Mouse (Mus musculus): ENCODE results near the gene Phc2.
A peak's percentile ranks its signal among the peaks of the same experiment; 100 is the strongest.

The Phc2 gene

DNA sequence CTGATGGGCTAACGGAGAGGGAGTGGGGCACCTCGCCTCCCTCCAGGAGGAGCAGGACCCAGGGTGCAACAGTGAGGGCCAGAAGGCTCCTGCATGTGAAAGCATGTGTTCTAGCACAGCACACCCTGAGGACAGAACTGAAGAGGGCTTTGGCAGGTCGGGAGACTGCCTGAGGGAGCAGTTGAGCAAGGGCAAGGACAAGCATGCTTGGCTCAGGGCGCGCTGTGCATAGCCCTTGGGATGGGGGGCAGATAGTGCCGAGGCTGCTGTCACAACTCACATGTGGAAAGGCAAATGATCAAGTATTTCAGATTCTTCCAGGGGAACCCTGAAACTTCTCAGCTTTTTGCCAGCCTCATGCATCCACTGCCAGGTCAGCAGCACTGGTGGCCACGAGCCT, 93.8 kb downstream of the Phc2 start:
- DNase-seq: no peak

GRCm38 (mm10) chr4:128751006-128751405, 96.5 kb downstream of the Phc2 start:
- no peak for DNase-seq

GRCm38 (mm10) chr4:128752031-128752757, 97.7 kb downstream of the Phc2 start:
- no peak for DNase-seq

DNA sequence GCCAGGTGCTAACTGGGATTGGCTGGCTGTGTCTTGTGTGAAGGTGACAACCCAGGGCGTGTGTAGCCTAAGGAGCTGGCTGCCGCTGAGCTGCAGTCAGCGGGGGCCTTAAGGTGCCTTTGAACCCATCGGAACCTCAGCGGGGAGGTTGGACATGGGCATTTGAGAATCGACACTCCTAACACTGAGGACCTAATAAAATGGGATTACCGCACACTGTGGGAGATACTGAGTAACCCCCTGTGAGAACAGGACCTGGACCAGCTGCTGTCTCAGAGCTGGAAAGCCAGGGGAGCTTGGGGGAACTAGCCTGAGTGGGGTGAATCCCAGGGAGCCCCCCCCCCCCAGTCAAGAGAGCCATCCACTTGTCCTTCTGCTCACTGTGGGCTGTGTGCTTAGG, 99.1 kb downstream of the Phc2 start:
- DNase-seq: no peak

DNA sequence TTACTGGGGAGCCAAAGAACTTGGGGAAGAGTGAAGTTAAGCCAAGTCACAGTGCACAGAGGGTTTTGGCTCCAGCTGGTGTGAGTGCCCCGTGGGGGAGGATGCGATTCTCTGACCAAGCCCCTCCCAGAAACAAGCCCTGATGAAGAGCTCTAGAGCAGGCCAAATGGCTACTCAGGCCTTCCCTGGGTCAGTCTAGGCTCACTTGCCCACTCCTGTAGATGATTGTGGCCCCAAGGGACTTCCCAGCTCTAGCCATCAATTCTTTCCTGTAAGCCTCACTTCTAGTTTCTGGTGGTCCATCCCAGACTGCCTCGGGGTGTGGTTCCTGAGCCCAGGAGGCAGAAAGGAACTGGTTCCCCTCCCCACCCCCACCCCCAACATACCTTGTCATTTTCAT, 100.6 kb downstream of the Phc2 start, which contains the start of gene A3galt2:
Gene A3galt2, plus strand, starts transcription at position 301 of the 400 bp plus-strand sequence.
- no peak for DNase-seq

DNA sequence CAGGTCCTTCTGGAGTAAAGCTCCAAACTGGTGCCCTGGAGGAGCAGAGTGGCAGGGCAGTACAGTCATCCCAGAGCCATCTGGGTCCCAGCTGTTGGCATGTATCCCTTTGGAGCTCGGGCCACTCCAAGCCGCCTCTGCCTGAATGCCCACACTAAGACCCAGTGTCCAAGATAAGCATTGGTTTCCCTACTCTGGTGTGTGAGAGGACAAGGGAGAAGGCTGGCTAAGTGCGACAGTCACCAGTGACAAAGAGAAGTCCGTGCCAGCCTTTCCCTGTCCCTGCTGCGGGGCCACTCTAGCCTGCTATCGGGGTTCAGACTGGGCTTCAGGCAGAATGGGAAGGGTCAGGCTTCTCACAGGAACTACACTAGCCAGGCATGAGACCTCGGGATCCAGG, 101.4 kb downstream of the Phc2 start:
- DNase-seq: no peak

DNA sequence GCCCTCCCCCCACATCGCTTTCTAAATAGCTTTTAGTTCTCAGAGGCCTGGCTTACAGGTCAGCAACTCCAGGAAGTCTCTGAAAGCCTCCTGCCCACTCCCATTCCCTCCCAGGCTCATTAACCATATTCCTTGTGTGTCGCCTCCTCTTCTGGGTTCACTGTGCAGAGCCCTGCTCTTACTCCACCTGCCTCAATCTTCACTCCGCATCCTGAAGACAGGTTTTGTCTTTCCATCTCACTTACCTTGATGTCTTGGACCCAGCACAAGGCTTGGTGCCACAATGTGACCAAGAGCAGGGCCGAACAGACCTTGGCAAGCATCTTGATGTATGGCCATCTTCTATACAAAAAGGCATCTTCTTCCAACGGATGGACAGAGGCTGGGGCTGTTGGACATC, 104.7 kb downstream of the Phc2 start:
- no peak for DNase-seq

GRCm38 (mm10) chr4:128760029-128760428, 105.5 kb downstream of the Phc2 start:
- no peak for DNase-seq

DNA sequence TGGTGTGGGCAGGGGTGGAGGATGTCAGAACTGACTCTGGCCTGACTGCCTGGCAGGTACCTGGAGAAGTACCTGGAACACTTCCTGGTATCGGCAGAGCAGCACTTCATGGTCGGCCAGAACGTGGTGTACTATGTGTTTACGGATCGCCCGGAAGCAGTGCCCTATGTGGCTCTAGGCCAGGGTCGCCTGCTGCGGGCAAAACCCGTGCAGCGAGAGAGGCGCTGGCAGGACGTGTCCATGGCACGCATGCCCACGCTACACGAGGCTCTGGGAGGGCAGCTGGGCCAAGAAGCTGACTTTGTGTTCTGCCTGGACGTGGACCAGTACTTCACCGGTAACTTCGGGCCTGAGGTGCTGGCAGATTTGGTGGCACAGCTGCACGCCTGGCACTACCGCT, 112.4 kb downstream of the Phc2 start:
- no peak for DNase-seq

GRCm38 (mm10) chr4:128768120-128768519, 113.6 kb downstream of the Phc2 start:
- no peak for DNase-seq

GRCm38 (mm10) chr4:128769569-128770355, 115.3 kb downstream of the Phc2 start:
- no peak for DNase-seq

- peak; percentile 62 for DNase-seq
Measured at GRCm38 (mm10) chr4:128770698-128771097, 116.2 kb downstream of the Phc2 start.

DNA sequence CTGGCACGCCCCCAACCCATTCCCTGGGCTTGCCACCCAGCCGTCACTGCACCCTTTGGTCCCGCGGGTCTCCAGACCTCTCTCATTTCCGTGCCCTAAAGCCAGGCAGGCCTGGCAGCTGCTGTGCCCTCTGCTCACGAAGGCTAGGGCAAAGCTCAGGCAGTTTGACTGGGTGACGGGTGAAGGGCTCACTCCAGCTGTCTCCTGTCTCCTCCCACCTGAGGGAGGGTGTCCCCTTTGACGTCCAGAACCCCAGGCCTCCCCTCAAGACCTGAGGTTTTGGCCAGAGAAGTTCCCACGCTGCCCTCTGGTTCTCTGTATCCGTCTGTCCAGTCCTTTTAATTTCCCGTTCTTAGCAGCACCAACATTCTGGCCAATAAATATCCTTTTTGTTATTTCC, 119.3 kb downstream of the Phc2 start:
- no peak for DNase-seq

GRCm38 (mm10) chr4:128774467-128774866, 120.0 kb downstream of the Phc2 start:
- DNase-seq: peak; percentile 64

DNA sequence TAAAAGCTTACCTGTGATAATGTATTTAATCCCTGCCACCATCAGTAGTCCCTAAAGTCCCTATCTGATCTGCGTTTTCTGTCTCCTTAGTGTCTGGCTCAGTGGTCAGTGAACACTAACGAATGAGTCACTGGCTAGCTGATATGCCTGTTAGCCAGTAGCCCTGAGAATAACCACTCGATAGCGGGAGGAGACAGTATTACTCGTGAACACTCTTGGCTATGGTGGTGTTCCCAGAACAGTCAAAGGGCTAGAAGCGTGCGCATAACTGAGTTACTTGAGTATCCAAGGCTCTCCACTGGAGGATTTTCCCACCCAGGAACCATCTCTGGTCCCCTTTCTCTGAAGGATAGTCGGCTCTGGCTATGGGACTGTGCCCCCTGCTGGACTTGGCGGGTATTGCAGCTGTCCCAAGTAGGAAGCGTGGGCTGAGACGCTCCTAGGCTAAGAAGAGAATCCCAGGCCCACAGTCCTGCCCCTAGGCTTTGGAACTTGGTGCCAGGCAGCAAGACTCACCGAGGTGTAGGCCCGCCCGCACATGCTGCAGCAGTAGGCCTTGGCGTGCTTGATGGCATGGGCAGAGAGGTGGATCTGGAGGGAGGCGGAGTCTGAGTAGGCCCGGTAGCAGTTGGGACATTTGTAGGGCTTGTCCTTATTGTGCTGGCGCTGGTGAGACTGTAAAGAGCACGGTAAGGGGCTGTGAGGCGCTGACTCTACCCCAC, 122.2 kb downstream of the Phc2 start:
- peak; percentile 83 for DNase-seq

DNA sequence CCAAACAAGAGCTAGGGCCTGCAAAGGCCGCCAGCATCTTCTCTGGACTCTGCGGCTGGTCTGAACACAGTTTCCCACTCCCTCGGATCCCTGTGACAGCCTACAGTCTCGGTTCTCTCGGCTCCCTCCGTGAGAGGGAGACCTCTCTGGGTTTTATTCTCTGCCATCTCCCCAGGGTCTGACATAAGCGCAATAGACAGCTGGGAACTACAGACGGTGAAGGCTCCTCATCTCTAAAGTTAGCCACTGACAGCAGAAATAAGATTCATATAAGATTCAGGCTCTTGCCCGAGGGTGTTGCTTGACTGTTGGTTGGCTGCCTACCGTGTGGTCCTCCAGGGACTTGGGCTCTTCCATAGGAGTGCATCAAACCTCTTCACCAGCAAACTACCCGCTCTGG, 123.1 kb downstream of the Phc2 start:
- no peak for DNase-seq

GRCm38 (mm10) chr4:128782037-128782436, 127.5 kb downstream of the Phc2 start:
- no peak for DNase-seq

DNA sequence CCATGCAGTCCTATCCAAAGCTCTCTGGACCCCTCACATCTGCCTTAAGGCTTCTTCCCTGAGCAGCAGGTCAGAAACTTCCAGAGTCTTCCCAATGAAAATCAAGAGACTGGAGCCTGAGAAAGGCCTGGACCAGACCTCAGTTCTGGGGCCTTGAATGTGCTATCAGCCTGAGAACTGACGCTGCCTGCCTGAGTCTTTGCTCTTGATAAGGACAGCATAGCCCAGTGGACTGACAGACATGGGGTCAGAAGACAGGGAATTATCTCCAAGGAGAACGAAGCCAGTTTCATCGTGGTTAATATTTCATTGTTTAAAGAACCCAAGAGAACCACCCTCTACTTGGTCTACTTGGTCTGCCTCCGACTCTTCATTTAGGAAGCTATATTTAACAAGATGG, 128.1 kb downstream of the Phc2 start:
- no peak for DNase-seq

DNA sequence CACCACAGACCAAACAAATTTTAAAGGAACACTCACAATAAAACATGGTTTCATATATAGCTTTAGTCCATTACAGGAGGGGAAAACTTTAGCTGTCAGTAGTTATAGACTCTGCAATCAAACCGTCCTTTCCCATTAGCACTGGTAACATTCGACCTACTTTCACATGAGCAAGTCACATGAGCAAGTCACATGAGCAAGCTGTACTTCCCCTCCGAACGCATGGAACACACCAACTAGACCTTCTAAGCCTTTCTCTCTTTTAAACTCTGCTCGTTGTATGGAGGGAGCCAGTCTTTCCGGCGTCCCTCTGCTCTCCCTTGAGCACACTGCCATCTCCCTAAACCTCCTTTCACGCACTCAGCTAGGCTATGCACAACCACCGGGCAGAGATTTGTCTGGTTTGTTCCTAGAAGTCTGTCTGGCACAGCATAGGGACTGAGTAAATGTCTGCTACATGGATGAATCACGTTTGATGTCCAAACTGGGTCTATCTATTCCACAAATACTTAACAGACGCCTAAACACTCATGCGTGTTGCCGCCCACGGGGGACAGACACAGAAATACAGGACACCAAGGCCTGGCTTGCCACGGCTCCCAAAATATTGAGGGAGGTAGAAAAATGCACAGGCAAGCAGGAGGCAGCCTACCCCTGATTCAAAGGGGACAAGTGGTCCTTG, 130.6 kb downstream of the Phc2 start:
- DNase-seq: peak; percentile 47

DNA sequence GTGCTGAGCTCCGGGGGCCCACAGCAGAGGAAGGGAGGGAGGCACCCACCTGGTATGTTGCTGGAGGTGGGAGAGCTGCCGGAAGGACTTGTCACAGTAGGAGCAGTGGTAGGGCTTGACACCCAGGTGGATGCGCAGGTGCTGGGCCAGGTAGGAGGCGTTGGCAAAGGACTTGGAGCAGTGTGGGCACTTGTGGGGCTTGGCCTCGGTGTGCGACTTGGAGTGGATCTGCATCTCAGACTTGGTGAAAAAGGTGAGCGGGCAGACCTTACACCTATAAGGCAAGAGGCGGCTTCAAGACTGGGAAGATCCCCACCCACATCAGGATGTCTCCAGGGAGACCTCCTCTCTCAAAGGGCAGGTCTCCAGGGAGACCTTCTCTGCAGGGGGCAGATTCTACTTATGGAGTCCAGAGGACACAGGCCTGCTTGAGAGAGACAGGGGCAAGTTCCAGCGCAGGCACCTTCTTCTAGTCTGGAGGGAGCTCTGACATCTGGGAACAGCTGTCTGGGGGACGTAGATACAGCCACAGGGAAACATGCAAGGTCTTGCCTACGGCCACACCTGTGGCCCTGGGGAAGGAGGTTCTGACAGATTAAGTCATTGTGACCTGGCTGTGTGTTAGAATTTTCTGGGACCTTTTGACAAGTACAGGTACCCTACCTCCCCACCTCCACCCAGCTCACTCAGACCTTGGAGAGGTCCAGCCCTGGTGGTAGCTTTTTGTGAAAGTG, 131.6 kb downstream of the Phc2 start:
- DNase-seq: no peak

- peak; percentile 45 for DNase-seq
Measured at GRCm38 (mm10) chr4:128787023-128787939, 132.8 kb downstream of the Phc2 start.

Measured in retina, postnatal 1 day (tissue).